Mouse (Mus musculus) heart, embryonic 13.5 days (tissue): ENCODE data around the gene Maml2. TPM values are rescaled to one million over a fixed set of nuclear protein-coding genes. Genes with fewer than 3 reads are reported as not detected.

ENCODE experiments used
- microRNA-seq: library from miRNA; unstranded; fragments of <30 nt; microRNA quantifications from one replicate; pipeline ENCODE4, GENCODE M21; 2016
- polyA plus RNA-seq: library from polyadenylated mRNA; unstranded; fragments of >200 nt; fragmentation: Nextera tagmentation; extraction: Ambion mirVana; gene quantifications from 2 replicates; pipeline ENCODE4 v1.2.1, GENCODE M21; 2015

Maml2 gene
- polyA plus RNA-seq, 1 experiment from 2014 or later: 9.5 TPM

Small RNA genes lying within 50 kb of the gene (microRNA-seq; reads per million reads assigned to microRNA genes)
- gene Gm22643: not detected

Other genes with a start within 250 kb of the Maml2 start
- 7.8 and 8.2 TPM in 2 replicates for gene Jrkl, start 52.1 kb upstream of the Maml2 start, polyA plus RNA-seq
- 6.3 and 7.0 TPM in 2 replicates for gene Ccdc82, start 51.0 kb upstream of the Maml2 start, polyA plus RNA-seq
- not detected in 2 replicates for gene Gm17571, start 148.8 kb downstream of the Maml2 start, polyA plus RNA-seq